Mouse (Mus musculus): ENCODE data around the gene Ahdc1.

GRCm38 (mm10) chr4:133121416-133121815, 110.4 kb downstream of the Ahdc1 start:
- TF ChIP-seq CTCF (IDR thresholded peaks at IDR 0.05; ENCODE audit: extremely low read depth, insufficient read length, insufficient replicate concordance, low read depth, low read length) (no peak), POLR2A (IDR thresholded peaks at IDR 0.05; ENCODE audit: low read depth, low read length) (no peak)
